Mouse (Mus musculus): Measurements from ENCODE around the gene Rrnad1. TPM values are rescaled to one million over a fixed set of nuclear protein-coding genes. Genes with fewer than 3 reads are reported as not detected.

Rrnad1 gene
- total RNA-seq, 2 experiments from 2014 or later = 19.0 to 22.8 TPM

DNA sequence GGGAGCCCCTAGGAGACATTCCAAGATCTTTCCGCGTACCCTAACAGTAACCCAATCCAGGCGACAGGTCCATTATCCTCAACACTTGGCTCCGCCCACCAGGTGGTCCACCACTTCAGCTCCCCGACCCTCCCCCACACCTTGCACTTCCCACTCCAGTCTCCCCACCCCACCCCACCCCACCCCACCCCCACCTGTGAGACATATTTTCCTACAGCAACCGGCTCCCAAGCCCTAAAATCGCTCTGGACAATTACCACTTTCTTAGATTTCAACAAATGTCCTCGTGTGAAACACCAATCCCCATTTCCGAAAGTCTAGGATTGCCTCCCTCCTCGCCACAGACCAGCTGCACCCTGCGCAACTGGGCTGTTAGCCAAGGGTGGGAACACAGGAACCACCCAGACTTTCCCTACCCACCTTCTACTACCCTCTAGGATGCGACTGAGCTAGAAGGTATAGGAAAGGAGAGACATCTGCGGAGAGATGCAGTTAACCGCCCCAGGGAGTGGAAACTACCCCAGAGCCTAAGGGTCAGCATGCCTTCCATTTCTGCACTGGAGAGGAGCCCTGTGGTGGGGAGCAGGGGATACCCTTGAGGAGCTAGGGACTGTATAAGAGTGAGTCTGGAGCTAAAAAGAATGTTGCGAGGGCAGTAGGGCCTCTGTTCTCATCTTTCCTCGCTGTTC is 18.9 kb upstream of the Rrnad1 start:
- DNase-seq (ENCODE audit: low spot score in 2 of 2) = no peak

DNA sequence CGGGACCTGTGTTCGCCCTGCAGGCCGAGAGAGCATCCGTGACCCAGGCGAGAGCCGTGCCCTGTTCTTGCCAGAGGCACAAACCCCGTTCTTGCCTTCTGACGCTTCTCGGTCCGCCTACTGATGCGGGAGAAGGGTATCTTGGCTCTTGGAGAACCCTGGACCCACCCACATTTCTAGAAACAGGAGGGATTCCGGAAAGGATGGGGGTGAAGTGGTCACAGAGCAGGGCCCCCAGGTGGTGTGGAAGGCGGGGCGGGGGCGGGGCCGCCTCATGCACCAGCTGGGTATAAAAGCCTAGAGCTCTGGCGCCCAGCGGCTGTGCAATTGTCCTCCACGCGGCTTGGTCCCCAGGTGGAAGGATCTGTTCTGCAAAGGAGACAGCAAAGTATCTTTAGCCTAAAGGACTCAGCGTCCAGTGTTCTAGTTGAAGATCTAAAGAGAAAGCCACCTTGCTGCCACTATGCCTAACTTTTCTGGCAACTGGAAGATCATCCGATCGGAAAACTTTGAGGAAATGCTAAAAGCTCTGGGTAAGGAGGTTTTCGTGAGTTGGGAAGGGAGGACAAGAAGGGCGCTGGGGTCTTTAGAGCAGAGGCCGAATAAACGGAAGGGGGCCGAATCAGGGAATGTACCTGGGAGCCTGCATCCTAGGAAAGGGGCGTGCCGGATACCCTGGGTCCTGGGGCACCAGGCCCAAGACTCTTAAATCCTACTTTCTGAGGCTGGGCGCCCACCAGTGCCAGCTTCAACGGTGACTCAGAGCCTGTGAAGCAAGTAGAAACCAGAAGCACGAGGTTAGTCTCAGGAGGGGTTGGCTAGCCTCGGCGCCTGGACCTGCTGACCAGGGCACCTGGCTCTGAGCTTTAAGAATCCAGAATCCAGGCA is 18.1 kb upstream of the Rrnad1 start, which contains the start of gene Crabp2:
Gene Crabp2 (plus strand): TSS at position 289 of the 888 bp plus-strand sequence.
- DNase-seq (ENCODE audit: low spot score in 2 of 2) = no peak

DNA sequence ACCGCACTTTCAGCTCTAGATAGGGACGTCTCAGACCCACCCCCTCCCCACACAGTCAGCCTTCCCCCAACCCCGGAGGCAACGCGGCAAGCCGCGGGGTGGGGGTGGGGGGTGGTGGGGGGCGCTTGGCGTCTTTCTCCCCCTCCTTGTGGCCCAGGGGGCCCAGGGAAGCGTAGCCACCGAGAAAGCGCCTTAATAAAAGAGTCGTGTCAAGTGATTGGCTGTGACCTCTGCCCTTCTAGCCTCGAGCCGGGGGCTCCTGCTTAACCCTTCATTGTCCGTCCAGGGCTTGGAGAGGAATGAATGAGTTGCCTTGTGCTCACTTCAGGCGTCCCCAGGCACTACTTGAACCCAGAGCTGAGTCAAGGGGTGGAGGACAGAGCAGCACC is 17.3 kb upstream of the Rrnad1 start:
- DNase-seq (ENCODE audit: low spot score in 2 of 2) = no peak

DNA sequence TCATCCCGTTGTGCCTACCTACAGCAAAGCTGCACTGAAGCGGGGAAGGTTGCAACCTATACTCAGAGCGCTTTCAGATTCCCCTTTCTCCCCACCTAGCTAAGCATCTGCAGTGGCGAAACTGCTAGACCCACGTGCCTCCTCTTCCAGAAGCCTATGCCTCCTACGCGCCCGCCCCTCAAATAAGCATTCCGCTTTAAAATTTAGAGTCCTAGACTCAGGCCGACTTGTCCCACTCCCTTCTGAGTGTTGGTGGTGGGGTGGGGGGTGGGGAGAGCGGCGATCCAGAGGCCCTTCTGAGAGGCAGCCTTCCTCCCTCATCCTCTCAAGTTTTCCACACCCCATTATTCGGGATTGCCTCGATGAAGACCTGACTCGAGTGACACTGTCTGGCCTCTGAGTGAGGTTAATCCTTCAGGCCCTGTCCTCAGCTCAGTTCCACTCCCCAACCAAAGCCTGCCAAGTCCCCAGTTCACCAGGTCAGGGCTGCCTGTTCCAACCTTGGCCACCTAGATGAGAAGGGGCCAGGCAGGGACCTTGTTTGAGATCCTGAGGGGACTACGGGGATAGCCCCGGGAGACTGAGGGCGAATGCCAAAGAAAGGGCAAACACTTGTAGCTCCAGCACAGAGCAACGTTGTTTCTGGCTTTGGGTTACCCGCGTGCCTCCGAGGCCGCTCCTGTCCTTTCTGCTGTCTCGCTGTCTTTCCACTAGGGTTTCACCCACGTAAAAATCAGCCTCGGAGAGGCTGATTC is 16.7 kb upstream of the Rrnad1 start:
- no peak for DNase-seq (ENCODE audit: low spot score in 2 of 2)

DNA sequence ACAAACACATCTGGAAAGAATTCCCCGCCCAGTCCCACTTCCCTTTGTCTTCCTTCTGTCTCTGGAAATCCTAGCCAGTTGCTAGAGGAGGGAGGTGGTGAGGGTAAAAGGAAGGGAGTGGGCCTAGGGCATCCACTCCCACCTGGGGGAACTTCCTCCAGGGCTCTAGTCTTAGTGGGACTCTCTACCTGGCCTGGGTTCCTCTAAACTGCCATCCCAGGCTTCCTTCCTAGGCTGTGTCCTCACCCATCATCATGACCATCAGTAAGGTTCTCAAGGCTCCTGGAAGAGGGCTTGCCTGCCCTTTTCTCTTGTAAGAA is 16.0 kb upstream of the Rrnad1 start:
- DNase-seq (ENCODE audit: low spot score in 2 of 2) = no peak

DNA sequence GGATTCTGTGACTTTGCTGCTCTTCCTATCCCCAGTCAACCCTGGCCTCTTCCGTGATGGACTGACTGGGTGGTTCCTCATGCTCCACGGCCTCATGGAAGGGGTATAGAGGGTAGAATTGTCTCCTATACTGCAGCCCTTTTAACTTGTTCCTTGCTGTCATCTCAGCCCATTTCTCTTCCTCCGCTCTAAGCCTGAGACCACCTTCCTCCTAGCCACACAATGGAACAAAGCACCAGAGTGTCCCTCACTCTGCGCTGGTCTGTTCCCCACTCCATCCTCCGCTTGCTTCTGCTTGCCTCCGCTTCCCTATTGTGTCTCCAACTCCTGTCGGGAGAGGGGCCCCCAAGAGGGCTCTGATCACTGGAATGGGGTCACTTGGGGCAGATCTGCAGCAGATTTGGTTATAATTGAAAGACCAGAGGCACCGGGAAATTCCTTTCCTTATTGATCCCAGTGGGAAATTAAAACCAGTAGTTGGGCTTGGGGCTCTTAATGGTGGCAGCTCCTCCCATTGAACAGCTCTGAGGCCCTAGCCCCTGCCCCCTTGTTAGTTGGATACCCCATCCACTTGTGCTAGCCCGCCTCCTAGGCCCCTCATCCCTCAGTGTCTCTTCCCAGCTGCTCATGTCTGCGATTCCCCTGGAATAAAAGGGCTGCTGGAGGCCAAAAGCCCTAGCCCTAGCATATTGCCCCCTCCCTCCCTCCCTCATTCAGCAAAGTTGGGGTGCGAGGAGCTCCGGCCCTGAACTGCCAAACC is 15.4 kb upstream of the Rrnad1 start:
- DNase-seq (ENCODE audit: low spot score in 2 of 2) = no peak

DNA sequence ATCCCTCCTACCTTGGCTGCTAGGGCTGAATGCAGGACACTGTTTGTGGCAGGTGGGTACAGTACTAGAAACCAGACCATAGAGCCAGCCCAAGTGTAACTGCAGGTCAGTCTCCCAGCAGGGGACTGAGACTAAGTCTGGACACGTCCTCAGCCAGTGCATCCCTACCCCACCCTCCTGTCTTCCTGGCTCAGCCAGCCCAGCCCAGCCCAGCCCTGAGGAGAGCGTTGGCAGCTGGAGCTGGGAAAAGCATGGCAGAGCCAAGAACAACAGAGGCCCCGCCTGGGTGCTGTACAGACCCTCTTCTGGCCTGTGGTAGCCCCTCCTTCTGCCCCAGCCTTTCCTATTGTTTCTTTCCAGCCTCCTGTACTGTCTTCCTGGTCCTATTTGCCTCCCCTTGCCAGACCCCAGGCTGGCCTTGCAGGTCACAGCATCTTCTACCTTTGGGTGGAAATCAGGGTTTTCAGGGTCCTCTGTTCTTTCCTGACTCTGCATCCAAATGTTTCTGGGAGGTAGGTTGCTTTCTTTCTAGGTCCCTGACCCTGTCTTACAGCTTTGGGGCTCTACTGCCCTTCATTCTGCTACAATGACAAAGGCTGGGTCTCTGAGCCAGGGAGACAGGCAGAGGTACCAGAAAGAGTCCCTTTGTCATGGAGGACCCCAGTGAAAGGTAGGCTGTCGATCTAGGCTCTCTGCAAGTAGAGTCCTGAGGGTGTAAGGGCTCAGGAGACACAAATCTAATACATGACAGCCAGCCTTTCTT is 14.5 kb upstream of the Rrnad1 start:
- DNase-seq (ENCODE audit: low spot score in 2 of 2) = no peak

DNA sequence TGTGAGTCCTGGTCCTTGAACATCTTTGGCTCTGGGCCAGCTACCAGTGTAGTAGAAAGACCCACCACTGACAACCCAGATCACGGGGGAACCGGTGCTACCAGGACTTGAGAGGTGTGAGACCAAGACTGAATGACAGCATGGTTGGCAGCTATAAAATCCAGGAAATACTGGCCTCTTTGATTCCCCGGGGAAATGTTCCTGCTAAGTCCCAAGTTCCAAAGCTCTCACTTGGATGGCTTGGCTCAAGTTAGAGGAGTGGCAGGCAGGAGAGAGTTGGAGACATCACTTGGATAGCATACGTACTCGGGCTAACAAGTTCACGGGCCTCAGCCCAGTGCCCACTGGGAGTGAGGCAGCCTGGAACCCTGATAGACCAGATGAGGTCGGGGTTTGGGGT is 13.1 kb upstream of the Rrnad1 start:
- no peak for DNase-seq (ENCODE audit: low spot score in 2 of 2)

DNA sequence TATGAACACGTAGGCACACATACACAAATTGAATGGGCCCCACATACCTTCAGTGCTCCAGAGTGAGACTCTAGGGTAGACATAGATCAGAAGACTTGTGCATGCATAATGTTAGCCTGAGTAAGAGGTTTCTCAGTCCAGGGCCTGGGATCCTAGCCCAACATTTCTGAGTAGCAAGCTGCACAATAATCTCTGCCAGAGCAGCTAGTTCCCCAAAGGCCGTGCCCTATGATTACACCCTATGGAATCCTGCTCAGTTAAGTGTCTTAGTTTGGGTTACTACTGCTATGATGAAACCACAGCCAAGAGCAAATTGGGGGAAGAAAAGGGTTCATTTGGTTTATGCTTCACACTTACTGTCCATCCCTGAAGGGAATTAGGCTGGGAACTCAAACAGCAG is 12.0 kb upstream of the Rrnad1 start:
- DNase-seq (ENCODE audit: low spot score in 2 of 2) = no peak

DNA sequence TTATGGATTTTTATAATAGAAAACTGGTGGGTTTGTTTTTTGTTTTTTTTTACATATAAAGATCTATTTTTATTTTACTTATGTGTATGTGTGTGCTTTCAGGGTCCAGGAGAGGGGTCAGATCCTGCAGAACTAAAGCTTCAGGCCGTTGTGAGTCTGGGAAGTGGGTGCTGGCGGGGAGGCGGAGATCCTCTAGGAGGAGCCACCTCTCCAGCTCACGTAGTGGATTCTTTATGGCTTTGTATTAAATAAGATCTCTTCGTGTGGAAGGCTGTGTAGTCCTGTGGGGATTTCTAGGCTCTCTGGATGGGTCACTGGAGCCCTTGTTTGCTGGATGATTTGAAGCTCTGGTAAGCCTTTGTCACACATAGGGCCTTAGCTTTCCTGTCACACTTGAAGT is 10.1 kb upstream of the Rrnad1 start:
- DNase-seq (ENCODE audit: low spot score in 2 of 2) = no peak

DNA sequence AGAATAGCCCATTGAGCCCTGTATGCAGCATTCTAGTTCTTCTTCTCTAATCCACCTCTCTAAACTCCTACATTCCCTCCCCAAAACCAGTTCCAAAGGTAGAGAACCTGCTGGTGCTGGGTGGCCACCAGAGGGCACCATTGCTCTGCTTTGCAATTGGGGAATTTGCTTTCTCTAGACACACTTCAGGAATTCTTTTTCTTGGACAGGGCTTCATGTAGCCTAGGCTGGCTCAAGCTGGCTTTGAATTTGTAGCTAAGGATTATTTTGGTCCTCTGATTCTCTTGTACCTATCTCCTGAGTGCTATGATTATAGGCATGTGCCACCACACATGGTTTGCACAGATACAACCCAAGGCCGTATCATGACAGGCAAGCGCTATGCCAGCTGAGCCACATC is 5.3 kb upstream of the Rrnad1 start:
- DNase-seq (ENCODE audit: low spot score in 2 of 2) = peak; percentile 77 to 83

DNA sequence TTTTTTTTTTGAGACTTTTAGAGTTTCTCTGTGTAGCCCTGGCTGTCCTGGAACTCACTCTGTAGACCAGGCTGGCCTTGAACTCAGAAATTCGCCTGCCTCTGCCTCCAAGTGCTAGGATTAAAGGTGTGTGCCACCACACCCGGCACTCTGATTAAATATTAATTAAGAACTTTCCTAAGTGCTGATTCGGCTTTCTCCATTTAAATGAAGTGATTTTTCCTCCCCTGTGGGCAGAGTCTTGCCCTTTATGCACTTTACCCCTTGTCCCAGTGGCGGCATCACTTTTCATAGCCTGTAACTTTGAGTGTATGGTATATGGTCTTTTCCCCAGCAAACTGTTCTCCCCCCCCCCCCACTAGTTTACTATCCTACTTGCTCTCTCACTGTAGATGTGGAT is 4.7 kb upstream of the Rrnad1 start:
- no peak for DNase-seq (ENCODE audit: low spot score in 2 of 2)

DNA sequence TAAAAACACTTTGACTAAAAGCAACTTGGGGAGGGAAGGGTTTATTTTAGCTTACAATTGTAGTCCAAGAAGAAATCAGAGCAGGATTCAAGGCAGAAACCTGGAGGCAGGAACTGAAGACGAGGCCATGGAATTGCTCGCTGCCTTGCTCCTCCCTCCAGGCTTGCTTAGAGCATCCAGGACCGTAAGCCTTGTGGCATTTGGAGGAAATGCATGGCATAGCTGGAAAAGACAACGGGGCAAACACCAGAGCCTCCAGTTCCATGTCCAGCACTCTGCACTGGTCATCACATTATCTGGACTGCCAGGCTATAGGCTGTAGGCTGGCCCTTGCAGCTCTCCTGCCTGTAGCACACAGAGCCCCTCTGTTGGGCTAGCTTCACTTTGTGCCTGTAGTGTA is 4.0 kb upstream of the Rrnad1 start:
- DNase-seq (ENCODE audit: low spot score in 2 of 2) = no peak

DNA sequence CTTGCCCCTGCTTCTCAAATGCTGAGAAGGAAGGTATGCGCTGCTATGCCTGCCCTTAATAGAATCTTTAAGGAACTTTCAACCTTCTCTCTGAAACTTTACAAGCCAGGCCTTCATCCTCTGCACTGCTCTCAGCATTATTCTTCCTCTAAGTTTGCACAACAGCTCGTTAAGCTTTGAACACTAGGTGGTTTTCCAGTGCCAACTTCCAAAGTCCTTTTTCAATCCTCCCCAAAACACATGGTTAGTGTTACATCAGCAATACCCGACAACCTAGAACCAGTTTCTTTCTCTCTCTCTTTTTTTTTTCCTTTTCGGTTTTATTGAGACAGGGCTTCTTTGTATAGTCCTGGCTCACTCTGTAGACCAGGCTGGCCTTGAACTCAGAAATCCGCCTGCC is 3.5 kb upstream of the Rrnad1 start:
- DNase-seq (ENCODE audit: low spot score in 2 of 2) = no peak

DNA sequence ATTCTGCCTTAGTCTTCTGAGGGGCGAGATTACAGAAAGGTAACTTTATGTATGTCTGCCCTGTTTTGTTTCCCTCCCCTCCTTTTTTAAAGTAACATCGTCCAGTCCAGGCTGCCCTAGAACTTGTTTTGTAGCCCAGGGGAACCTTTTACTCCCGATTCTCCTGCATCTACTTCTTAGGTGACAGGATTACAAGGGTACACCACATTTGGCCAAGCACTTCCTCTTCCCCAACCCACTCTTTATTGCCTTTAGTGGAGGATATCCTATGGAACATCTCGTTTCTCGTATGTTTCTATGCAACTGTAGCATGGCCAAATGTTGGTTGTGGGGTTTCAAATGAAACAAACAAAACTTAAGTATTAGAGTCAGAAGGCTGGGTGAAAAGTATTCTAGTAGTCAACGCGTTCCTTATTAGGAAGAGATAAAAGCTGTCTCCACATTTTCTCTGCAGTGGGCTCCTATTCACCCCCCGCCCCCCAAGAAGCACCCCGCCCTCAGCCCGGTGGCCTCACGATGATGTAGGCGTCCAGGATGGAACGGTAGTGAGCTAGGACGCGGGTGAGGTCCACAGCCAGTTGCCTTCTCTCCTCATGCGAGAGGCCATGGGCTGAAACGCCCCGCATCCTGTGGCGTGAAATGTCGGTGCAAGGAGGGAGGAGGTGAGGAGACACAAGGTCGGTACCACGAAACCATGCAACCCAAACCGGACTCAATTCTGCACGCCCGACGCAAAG is 1.0 kb downstream of the Rrnad1 start:
- DNase-seq (ENCODE audit: low spot score in 2 of 2) = no peak

DNA sequence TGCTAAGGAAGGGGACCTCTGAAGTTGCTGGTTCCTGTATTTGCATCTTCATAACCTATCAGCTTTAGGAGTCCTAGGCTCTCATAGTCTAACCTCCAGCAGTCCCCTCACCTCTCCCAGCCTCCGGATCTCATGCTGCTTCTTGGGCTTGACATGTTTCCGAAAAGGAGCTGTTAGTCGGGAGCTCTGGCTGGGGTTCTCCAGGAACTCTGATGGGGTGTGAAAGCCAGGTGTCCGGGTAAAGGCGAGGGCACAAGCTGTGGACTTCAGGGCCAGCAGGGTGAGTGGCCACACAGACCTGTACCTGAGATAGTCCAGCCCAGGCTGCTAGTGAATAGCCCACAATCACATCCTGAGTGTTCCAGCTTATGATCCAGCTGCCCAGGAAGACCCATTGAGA is 3.1 kb downstream of the Rrnad1 start:
- no peak for DNase-seq (ENCODE audit: low spot score in 2 of 2)

DNA sequence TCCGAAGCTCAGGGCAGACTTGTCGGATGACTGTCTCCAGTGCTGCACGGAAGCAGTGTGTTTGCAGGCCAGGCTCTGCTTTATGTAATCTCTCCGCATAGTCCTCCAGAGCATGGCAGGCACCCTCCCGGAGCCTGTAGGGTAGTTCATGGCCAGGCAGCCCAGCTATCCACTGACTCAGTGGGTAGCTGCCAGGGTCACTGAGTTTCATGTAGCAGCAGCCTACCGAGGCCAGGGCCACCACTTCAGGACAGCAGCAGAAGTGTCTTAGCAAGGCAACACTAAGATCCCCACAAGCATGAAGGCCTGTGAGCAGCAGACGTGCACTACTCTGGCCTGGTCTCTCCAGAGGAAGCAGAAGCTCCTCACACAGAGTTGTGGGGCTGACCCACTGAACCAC is 5.5 kb downstream of the Rrnad1 start:
- no peak for DNase-seq (ENCODE audit: low spot score in 2 of 2)

DNA sequence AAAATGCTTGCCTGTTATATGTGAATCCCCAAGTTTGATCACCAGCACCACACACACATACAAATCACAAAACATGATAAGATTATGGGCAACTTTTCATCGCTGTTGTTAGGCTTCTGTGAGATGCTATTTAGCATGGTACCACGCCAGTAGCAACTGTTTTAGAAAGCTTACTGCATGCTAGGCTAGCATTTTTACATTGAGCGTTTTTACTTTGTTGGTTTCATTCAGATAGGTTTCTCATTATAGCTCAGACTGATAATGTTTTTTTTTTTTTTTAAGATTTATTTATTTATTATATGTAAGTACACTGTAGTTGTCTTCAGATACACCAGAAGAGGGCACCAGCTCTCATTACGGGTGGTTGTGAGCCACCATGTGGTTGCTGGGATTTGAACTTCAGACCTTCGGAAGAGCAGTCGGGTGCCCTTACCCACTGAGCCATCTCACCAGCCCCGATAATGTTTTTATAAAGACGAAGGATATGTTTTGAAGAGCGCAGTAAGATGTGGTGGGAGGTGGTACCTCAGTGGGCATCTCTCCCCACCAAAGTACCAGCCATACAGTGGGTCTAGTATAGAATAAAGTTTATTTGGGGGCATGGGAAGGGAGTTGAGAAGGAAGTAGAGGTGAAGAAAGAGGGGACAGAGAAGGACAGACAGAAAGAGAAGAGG is 10.1 kb downstream of the Rrnad1 start:
- no peak for DNase-seq (ENCODE audit: low spot score in 2 of 2)

All from layer of hippocampus, postnatal 14 days (tissue).